In the genomic region with DNA sequence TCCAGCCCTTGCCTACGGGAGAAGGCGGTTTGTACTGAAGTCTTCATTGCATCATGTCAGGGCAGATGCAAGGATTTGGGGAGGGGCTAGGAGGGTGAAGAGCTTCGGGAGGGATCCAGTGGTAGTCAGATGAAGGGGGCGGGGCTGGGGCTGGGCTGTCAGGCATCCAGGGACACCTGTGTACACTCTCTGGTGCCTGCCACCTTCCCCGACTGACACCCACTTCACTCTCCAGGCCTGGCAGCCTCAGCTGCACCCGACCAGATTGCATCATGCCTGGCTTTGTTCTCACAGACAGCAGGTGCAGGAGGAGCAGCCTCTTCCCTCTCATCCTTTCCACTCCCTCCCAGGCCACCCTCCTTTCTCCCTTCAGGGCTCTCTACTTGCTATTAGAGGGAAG, we compare ENCODE assay signal across 8 mouse cellular contexts. TPM values are rescaled to one million over a fixed set of nuclear protein-coding genes. Genes with fewer than 3 reads are reported as not detected.
DNase-seq lines count a peak whose midpoint lies in the region; ATAC-seq and TF ChIP-seq lines count a peak whose summit lies in the region.

No protein-coding gene starts in this region.

- H3K9me3 ChIP-seq in limb, embryonic 15.5 days, result no peaks in the 10 kb centered on the region

- H3K4me1 ChIP-seq in limb, embryonic 15.5 days, result peaks cover 44% of the 10 kb centered on the region

- DNase-seq in layer of hippocampus, adult 11-12 months (ENCODE audit: low spot score), result peak; percentile 65
- no peak for DNase-seq in layer of hippocampus, adult 9-10 months (ENCODE audit: low spot score)
- peak; percentile 80 for DNase-seq in brain, embryonic 14.5 days (ENCODE audit: low read depth)
- peak; percentile 46 to 74 for DNase-seq in frontal cortex, adult 2 months (ENCODE audit: extremely low spot score in 1 of 2, low spot score in 1 of 2)
- DNase-seq in thymus, adult 18-20 months, result peak; percentile 63 to 79
- DNase-seq in gastrocnemius, postnatal 10 days, result no peak
- DNase-seq in spleen, postnatal 10 days (ENCODE audit: low spot score in 2 of 2), result no peak

- H3K4me3 ChIP-seq in limb, embryonic 15.5 days, result no peak overlapping the region

- no peak overlapping the region for H3K27ac ChIP-seq in limb, embryonic 15.5 days

- WGBS in limb, embryonic 15.5 days, result 17% methylated on average over 6 of the region's 6 CpGs

- no peak overlapping the region for H3K9ac ChIP-seq in limb, embryonic 15.5 days

- peaks cover 6% of the 10 kb centered on the region; the same call in 1 of the 2 replicates for H3K27me3 ChIP-seq in limb, embryonic 15.5 days

- H3K36me3 ChIP-seq in limb, embryonic 15.5 days, result peaks cover 9% of the 10 kb centered on the region; the same call in 1 of the 2 replicates

- TF ChIP-seq POLR2A in brain, embryonic 14.5 days (IDR thresholded peaks at IDR 0.05; ENCODE audit: borderline replicate concordance, extremely low read depth, insufficient read depth, insufficient read length, poor library complexity, severe bottlenecking), result no peak

- peak overlapping the region; percentile 77; the same call in 1 of the 2 replicates for H3K4me2 ChIP-seq in limb, embryonic 15.5 days

- no peak for ATAC-seq in limb, embryonic 15.5 days (ENCODE audit: insufficient number of reproducible peaks, low FRiP score, low TSS enrichment, low read depth)

- no peak for TF ChIP-seq CTCF in brain, embryonic 14.5 days (IDR thresholded peaks at IDR 0.05; ENCODE audit: borderline replicate concordance, extremely low read depth, insufficient read depth, insufficient read length)

RNA-seq across cellular contexts. Expression of a gene that starts 14.3 kb away (rescaled TPM):
- 25.3 and 35.8 TPM in 2 replicates for polyA plus RNA-seq in brain, embryonic 14.5 days (2012; rRNA removed)
- 53.4 and 64.2 TPM in 2 replicates for polyA plus RNA-seq in frontal cortex, adult 2 months (2012; rRNA removed)
- polyA plus RNA-seq in limb, embryonic 15.5 days (2015; fragmentation: Nextera tagmentation; extraction: Ambion mirVana), result 7.8 and 8.4 TPM in 2 replicates
- total RNA-seq in gastrocnemius, postnatal 10 days (2021), result 10 to 100 TPM; 13.5 to 18.9 TPM

RNA-seq across cellular contexts. Expression of a gene that starts 38.7 kb away (rescaled TPM):
- polyA plus RNA-seq in brain, embryonic 14.5 days (2012; rRNA removed), result 31.2 and 37.1 TPM in 2 replicates
- 43.3 and 44.9 TPM in 2 replicates for polyA plus RNA-seq in frontal cortex, adult 2 months (2012; rRNA removed)
- 3.4 and 4.4 TPM in 2 replicates for polyA plus RNA-seq in limb, embryonic 15.5 days (2015; fragmentation: Nextera tagmentation; extraction: Ambion mirVana)
- total RNA-seq in gastrocnemius, postnatal 10 days (2021), result 10 to 100 TPM; 33.7 to 34.8 TPM

RNA-seq across cellular contexts. Expression of a gene that starts 49.2 kb away (rescaled TPM):
- 0.26 and 0.41 TPM in 2 replicates for polyA plus RNA-seq in brain, embryonic 14.5 days (2012; rRNA removed)
- 0.40 and 0.66 TPM in 2 replicates for polyA plus RNA-seq in frontal cortex, adult 2 months (2012; rRNA removed)
- polyA plus RNA-seq in limb, embryonic 15.5 days (2015; fragmentation: Nextera tagmentation; extraction: Ambion mirVana), result 0.09 and 0.10 TPM in 2 replicates
- under 1 TPM; 0.07 to 0.09 TPM for total RNA-seq in gastrocnemius, postnatal 10 days (2021)

Comparison
In these comparisons a context has a peak if more than half of its experiments do, and no peak if none do; other contexts are left out.
1. DNase-seq: peak in layer of hippocampus, adult 11-12 months (single experiment), brain, embryonic 14.5 days (single experiment), frontal cortex, adult 2 months (2 of 2) and thymus, adult 18-20 months (2 of 2); none in layer of hippocampus, adult 9-10 months (single experiment), gastrocnemius, postnatal 10 days (single experiment) and spleen, postnatal 10 days (0 of 2).